Mouse (Mus musculus) myocyte (in vitro differentiated cells): ENCODE measurements around the gene Akr1c12.
"Not testable (repeated sequence)": the region's sequence is repeated elsewhere in the genome, so short reads cannot be mapped to it uniquely, and the experiment has no call there.

Experiments
- CEBPB ChIP-seq: IDR thresholded peaks from 2 replicates; pipeline ENCODE4 v1.6.1; 2011; ENCODE audit warnings: mild to moderate bottlenecking, moderate library complexity; ENCODE audit not compliant: poor library complexity, insufficient read depth, severe bottlenecking
- E2F4 ChIP-seq: IDR thresholded peaks from one replicate; pipeline ENCODE4 v1.6.1; 2011; ENCODE audit warnings: mild to moderate bottlenecking, control low read depth, moderate library complexity; ENCODE audit not compliant: insufficient read depth
- MAX ChIP-seq: IDR thresholded peaks from one replicate; pipeline ENCODE4 v1.6.1; 2011; ENCODE audit warnings: low read depth, mild to moderate bottlenecking, control low read depth
- MYOD1 ChIP-seq, 3 experiments: IDR thresholded peaks; one replicate each; pipeline ENCODE4 v1.6.1; 2011; ENCODE audit warnings: control low read depth in 2 of 3, low read depth in 2 of 3, mild to moderate bottlenecking in 2 of 3, moderate library complexity in 1 of 3; ENCODE audit not compliant: insufficient read length in 2 of 3, control insufficient read depth in 1 of 3
- MYOG ChIP-seq, 3 experiments: IDR thresholded peaks; one replicate each; pipeline ENCODE4 v1.6.1; 2011; ENCODE audit warnings: control low read depth in 2 of 3, low read depth in 2 of 3, mild to moderate bottlenecking in 2 of 3; ENCODE audit not compliant: insufficient read length in 2 of 3, control insufficient read depth in 1 of 3, insufficient read depth in 1 of 3
- POLR2A ChIP-seq: IDR thresholded peaks from one replicate; pipeline ENCODE4 v1.6.1; 2011; ENCODE audit warnings: low read depth, mild to moderate bottlenecking, control low read depth, moderate library complexity; ENCODE audit not compliant: insufficient read length
- POLR2AphosphoS2 ChIP-seq: IDR thresholded peaks from one replicate; pipeline ENCODE4 v1.6.1; 2011; ENCODE audit warnings: low read depth, control low read depth; ENCODE audit not compliant: insufficient read length
- REST ChIP-seq: IDR thresholded peaks from one replicate; pipeline ENCODE4 v1.6.1; 2011; ENCODE audit warnings: mild to moderate bottlenecking, control low read depth, moderate library complexity; ENCODE audit not compliant: insufficient read depth, insufficient read length
- TCF12 ChIP-seq: IDR thresholded peaks from one replicate; pipeline ENCODE4 v1.6.1; 2011; ENCODE audit warnings: mild to moderate bottlenecking, control low read depth; ENCODE audit not compliant: poor library complexity, insufficient read depth, severe bottlenecking
- TCF3 ChIP-seq: IDR thresholded peaks from one replicate; pipeline ENCODE4 v1.6.1; 2011; ENCODE audit warnings: low read depth, control low read depth; ENCODE audit not compliant: insufficient read length
- USF1 ChIP-seq: IDR thresholded peaks from one replicate; pipeline ENCODE4 v1.6.1; 2011; ENCODE audit warnings: low read depth, mild to moderate bottlenecking, control low read depth, moderate library complexity

GRCm38 (mm10) chr13:4265455-4265854 lies 13.8 kb downstream of the Akr1c12 start:
- not testable (repeated sequence) for TF ChIP-seq MAX; POLR2A; TCF12; USF1; POLR2AphosphoS2; E2F4; TCF3; REST; CEBPB; MYOG (IDR thresholded peaks at IDR 0.05; ENCODE audit: control insufficient read depth in 1 of 3, insufficient read depth in 1 of 3, insufficient read length in 2 of 3, low read depth in 2 of 3); MYOD1 (IDR thresholded peaks at IDR 0.05; ENCODE audit: control insufficient read depth in 1 of 3, insufficient read length in 2 of 3, low read depth in 2 of 3)
